Mouse (Mus musculus) limb, embryonic 11.5 days (tissue): Measurements from ENCODE around the gene Ash1l. TPM values are rescaled to one million over a fixed set of nuclear protein-coding genes. Genes with fewer than 3 reads are reported as not detected.

Source experiments
- ATAC-seq: fragments of 200-750 bp; cut with Nextera tagmentation; 2 replicates; pipeline ENCODE4 v1.8.0; 2017; ENCODE audit warnings: low read depth; ENCODE audit not compliant: insufficient number of reproducible peaks, low FRiP score, low TSS enrichment
- DNase-seq: peaks from one replicate; pipeline ENCODE4 v3.0.0-alpha.2; 2015; ENCODE audit warnings: low spot score
- H3K27ac ChIP-seq: fragments of 300-500 bp; sonication (generic); replicated peaks from 2 replicates; pipeline ENCODE4 v1.5.1; 2014; ENCODE audit warnings: low read depth, mild to moderate bottlenecking, low read length
- H3K27me3 ChIP-seq: fragments of 300-500 bp; sonication (generic); 2 replicates; pipeline ENCODE4 v1.6.1; 2014; ENCODE audit warnings: mild to moderate bottlenecking, low read length, mixed read lengths; ENCODE audit not compliant: control insufficient read depth, insufficient read depth
- H3K36me3 ChIP-seq: fragments of 300-500 bp; sonication (generic); 2 replicates; pipeline ENCODE4 v1.6.1; 2014; ENCODE audit warnings: mild to moderate bottlenecking, low read length, moderate library complexity, mixed read lengths; ENCODE audit not compliant: control insufficient read depth, insufficient read depth
- H3K4me1 ChIP-seq: fragments of 300-500 bp; sonication (generic); 2 replicates; pipeline ENCODE4 v1.6.1; 2014; ENCODE audit warnings: low read length, mixed read lengths; ENCODE audit not compliant: control insufficient read depth, insufficient read depth
- H3K4me2 ChIP-seq: fragments of 300-500 bp; sonication (generic); 2 replicates; pipeline ENCODE4 v1.6.1; 2014; ENCODE audit warnings: low read depth, mild to moderate bottlenecking, moderate library complexity; ENCODE audit not compliant: severe bottlenecking
- H3K4me3 ChIP-seq: fragments of 300-500 bp; sonication (generic); 2 replicates; pipeline ENCODE4 v1.5.1; 2014; ENCODE audit warnings: low read depth, low read length
- H3K9ac ChIP-seq: fragments of 300-500 bp; sonication (generic); 2 replicates; pipeline ENCODE4 v1.6.1; 2014; ENCODE audit warnings: mild to moderate bottlenecking, low read length
- H3K9me3 ChIP-seq: fragments of 300-500 bp; sonication (generic); 2 replicates; pipeline ENCODE4 v1.6.1; 2016; ENCODE audit warnings: low read length; ENCODE audit not compliant: control insufficient read depth
- WGBS: fragments of 180-500 bp; shearing (Covaris S2); extraction: QIAGEN DNeasy Blood & Tissue Kit; methylation state at CpG from one replicate; pipeline ENCODE4 v1.1.7; 2014; 5-methylcytosine and 5-hydroxymethylcytosine counted together
- polyA plus RNA-seq: library from polyadenylated mRNA; unstranded; fragments of >200 nt; fragmentation: Nextera tagmentation; extraction: Ambion mirVana; gene quantifications from 2 replicates; pipeline ENCODE4 v1.2.1, GENCODE M21; 2014

The Ash1l gene
- polyA plus RNA-seq, 1 experiment from 2014 or later = 17.8 TPM

- ATAC-seq = peak; percentile 99
- DNase-seq = peak; percentile 93
- Histone ChIP-seq H3K9me3 (no peaks in the 10 kb centered on the region), H3K9ac (peak within 1 kb of the TSS; percentile 76), H3K36me3 (peaks cover 10% of the 10 kb centered on the region; the same call in 1 of the 2 replicates), H3K4me1 (peaks cover 16% of the 10 kb centered on the region), H3K4me2 (peak within 1 kb of the TSS; percentile 90), H3K27ac (peak within 1 kb of the TSS; percentile 68), H3K27me3 (no peaks in the 10 kb centered on the region), H3K4me3 (peak within 1 kb of the TSS; percentile 85)
- under 1% methylated on average over 26 of the region's 26 CpGs for WGBS
Measured at GRCm38 (mm10) chr3:89101812-89102494, 151.5 kb downstream of the Ash1l start, which contains the start of gene Fdps. TSS of gene Fdps (minus strand) at chr3:89101959.

- ATAC-seq (no peak), DNase-seq (no peak)
- no peaks in the 10 kb centered on the region for H3K27me3 ChIP-seq
- H3K27ac ChIP-seq = 0 out of 2 replicates have a peak overlapping the region, but pooled peaks have one; percentile 36
- peak overlapping the region; percentile 39 for H3K4me2 ChIP-seq
- H3K9ac ChIP-seq = no peak overlapping the region
- H3K4me1 ChIP-seq = peaks cover 16% of the 10 kb centered on the region
- peaks cover 10% of the 10 kb centered on the region; the same call in 1 of the 2 replicates for H3K36me3 ChIP-seq
- peak overlapping the region; percentile 85; the same call in 1 of the 2 replicates for H3K4me3 ChIP-seq
- no peaks in the 10 kb centered on the region for H3K9me3 ChIP-seq
- 64% methylated on average over 12 of the region's 12 CpGs for WGBS
Measured at GRCm38 (mm10) chr3:89102495-89103290, 152.3 kb downstream of the Ash1l start.

- Histone ChIP-seq H3K27me3 (no peaks in the 10 kb centered on the region), H3K9me3 (no peaks in the 10 kb centered on the region), H3K4me1 (peaks cover 16% of the 10 kb centered on the region), H3K4me2 (no peak overlapping the region), H3K4me3 (no peak overlapping the region), H3K27ac (no peak overlapping the region), H3K9ac (no peak overlapping the region), H3K36me3 (peaks cover 8% of the 10 kb centered on the region; the same call in 1 of the 2 replicates)
- DNase-seq = no peak
- ATAC-seq = no peak
- 77% methylated on average over 4 of the region's 4 CpGs for WGBS
Measured at GRCm38 (mm10) chr3:89103291-89103595, 152.8 kb downstream of the Ash1l start.

GRCm38 (mm10) chr3:89106881-89107280 lies 156.5 kb downstream of the Ash1l start:
- H3K9me3 ChIP-seq = no peaks in the 10 kb centered on the region
- H3K27ac ChIP-seq = no peak overlapping the region
- H3K4me1 ChIP-seq = 0 out of 2 replicates have a peak, but pooled peaks cover 5% of the 10 kb centered on the region
- H3K4me2 ChIP-seq = no peak overlapping the region
- H3K36me3 ChIP-seq = no peaks in the 10 kb centered on the region
- DNase-seq = no peak
- H3K27me3 ChIP-seq = no peaks in the 10 kb centered on the region
- H3K4me3 ChIP-seq = no peak overlapping the region
- no peak overlapping the region for H3K9ac ChIP-seq
- ATAC-seq = no peak

GRCm38 (mm10) chr3:89107545-89107944 lies 157.1 kb downstream of the Ash1l start:
- Histone ChIP-seq H3K27ac (no peak overlapping the region), H3K4me1 (0 out of 2 replicates have a peak, but pooled peaks cover 4% of the 10 kb centered on the region), H3K4me2 (no peak overlapping the region), H3K9ac (no peak overlapping the region), H3K36me3 (no peaks in the 10 kb centered on the region), H3K9me3 (no peaks in the 10 kb centered on the region), H3K4me3 (no peak overlapping the region), H3K27me3 (no peaks in the 10 kb centered on the region)
- ATAC-seq = no peak
- WGBS = 66% methylated on average over 3 of the region's 3 CpGs
- no peak for DNase-seq

- WGBS = 64% methylated on average over 1 of the region's 1 CpGs
- Histone ChIP-seq H3K9ac (no peak overlapping the region), H3K4me1 (no peaks in the 10 kb centered on the region), H3K27me3 (no peaks in the 10 kb centered on the region), H3K4me3 (no peak overlapping the region), H3K4me2 (no peak overlapping the region), H3K9me3 (no peaks in the 10 kb centered on the region), H3K36me3 (no peaks in the 10 kb centered on the region), H3K27ac (no peak overlapping the region)
- no peak for DNase-seq
- no peak for ATAC-seq
Measured at GRCm38 (mm10) chr3:89108146-89108545, 157.7 kb downstream of the Ash1l start.

- 89% methylated on average over 4 of the region's 4 CpGs for WGBS
- ATAC-seq (no peak), DNase-seq (no peak)
- no peak overlapping the region for H3K27ac ChIP-seq
- H3K9ac ChIP-seq = no peak overlapping the region
- no peaks in the 10 kb centered on the region for H3K27me3 ChIP-seq
- no peaks in the 10 kb centered on the region for H3K36me3 ChIP-seq
- no peaks in the 10 kb centered on the region for H3K9me3 ChIP-seq
- no peaks in the 10 kb centered on the region for H3K4me1 ChIP-seq
- no peak overlapping the region for H3K4me3 ChIP-seq
- no peak overlapping the region for H3K4me2 ChIP-seq
Measured at GRCm38 (mm10) chr3:89113058-89113457, 162.6 kb downstream of the Ash1l start.

GRCm38 (mm10) chr3:89115522-89115921 lies 165.1 kb downstream of the Ash1l start:
- no peak overlapping the region for H3K27ac ChIP-seq
- 3% methylated on average over 2 of the region's 2 CpGs for WGBS
- H3K9ac ChIP-seq = no peak overlapping the region
- ATAC-seq (no peak), DNase-seq (no peak)
- no peaks in the 10 kb centered on the region for H3K36me3 ChIP-seq
- H3K4me1 ChIP-seq = no peaks in the 10 kb centered on the region
- no peaks in the 10 kb centered on the region for H3K9me3 ChIP-seq
- no peak overlapping the region for H3K4me3 ChIP-seq
- H3K4me2 ChIP-seq = no peak overlapping the region
- H3K27me3 ChIP-seq = no peaks in the 10 kb centered on the region
